Mouse (Mus musculus) olfactory bulb, adult 2 months (tissue): Measurements from ENCODE around the gene Tln1.

ENCODE experiments used
- CTCF ChIP-seq: fragments of 200-500 bp; IDR thresholded peaks from 2 replicates; pipeline ENCODE4 v1.5.1; 2012; ENCODE audit warnings: low read depth, mild to moderate bottlenecking, low read length, moderate library complexity; ENCODE audit not compliant: insufficient read depth
- POLR2A ChIP-seq: fragments of 200-500 bp; IDR thresholded peaks from 2 replicates; pipeline ENCODE4 v1.6.1; 2012; ENCODE audit warnings: mild to moderate bottlenecking, low read depth, low read length, moderate library complexity; ENCODE audit not compliant: insufficient read depth

DNA sequence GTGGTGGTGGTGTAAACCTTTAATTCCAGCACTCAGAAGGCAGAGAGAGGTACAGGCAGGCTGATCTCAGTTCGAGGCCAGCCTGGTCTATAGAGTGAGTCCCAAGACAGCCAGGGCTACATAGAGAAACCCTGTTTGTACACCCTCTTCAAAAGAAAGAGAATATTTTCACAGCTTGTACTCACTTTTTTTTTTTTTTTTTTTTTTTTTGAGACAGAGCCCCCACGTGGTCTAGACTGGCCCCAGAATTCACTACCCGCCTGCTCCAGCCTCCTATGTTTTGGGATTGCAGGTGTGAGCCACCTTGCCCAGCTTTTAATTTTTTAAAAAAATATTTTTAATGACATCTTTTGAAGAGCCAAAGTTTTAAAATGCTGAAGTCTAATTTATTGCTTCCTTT lies 41.6 kb upstream of the Tln1 start:
- TF ChIP-seq CTCF (no peak), POLR2A (no peak)
